Comparison of ENCODE assay signal across 8 mouse cellular contexts in genomic region chr17:78322369-78323335, GRCm38 (mm10).
DNase-seq lines count a peak whose midpoint lies in the region; ATAC-seq and TF ChIP-seq lines count a peak whose summit lies in the region.

No protein-coding gene starts in this region.

- H3K79me2 ChIP-seq in liver, adult 2 months (ENCODE audit: control insufficient read depth, insufficient read depth, low read length): no peaks in the 10 kb centered on the region; the same call in 1 of the 2 replicates

- ATAC-seq in liver, embryonic 11.5 days (replicated peaks; ENCODE audit: low FRiP score): no peak
- 0 out of 2 replicates have a peak, but pooled peaks have one; percentile 12 for ATAC-seq in heart, embryonic 12.5 days (ENCODE audit: insufficient number of reproducible peaks, low FRiP score)
- no peak for ATAC-seq in midbrain, embryonic 14.5 days (ENCODE audit: low FRiP score, low TSS enrichment)
- no peak for ATAC-seq in granulocyte monocyte progenitor cell, adult 5-6 weeks (replicated peaks; ENCODE audit: poor library complexity, severe bottlenecking)

- no peaks in the 10 kb centered on the region for H3K4me1 ChIP-seq in cerebellum, adult 2 months (ENCODE audit: control insufficient read depth, insufficient read depth, low read length)
- H3K4me1 ChIP-seq in liver, adult 2 months (ENCODE audit: control insufficient read depth, insufficient read depth, low read length): peaks cover 10% of the 10 kb centered on the region
- H3K4me1 ChIP-seq in liver, embryonic 11.5 days (replicated peaks; ENCODE audit: control insufficient read depth, insufficient read depth, low read length): peaks cover 28% of the 10 kb centered on the region
- peaks cover 32% of the 10 kb centered on the region for H3K4me1 ChIP-seq in heart, embryonic 12.5 days (replicated peaks)
- no peaks in the 10 kb centered on the region for H3K4me1 ChIP-seq in midbrain, embryonic 14.5 days (ENCODE audit: control insufficient read depth, insufficient read depth, low read length)

- no peak overlapping the region for H3K4me2 ChIP-seq in liver, embryonic 11.5 days
- H3K4me2 ChIP-seq in heart, embryonic 12.5 days: no peak overlapping the region
- H3K4me2 ChIP-seq in midbrain, embryonic 14.5 days (ENCODE audit: low read length): no peak overlapping the region

- no peak for TF ChIP-seq CTCF in cerebellum, adult 2 months (IDR thresholded peaks at IDR 0.05; ENCODE audit: borderline replicate concordance, insufficient read depth, low read depth, low read length)
- no peak for TF ChIP-seq CTCF in liver, adult 2 months (IDR thresholded peaks at IDR 0.05; ENCODE audit: low read depth, low read length)

- H3K36me3 ChIP-seq in liver, adult 2 months (ENCODE audit: control insufficient read depth, insufficient read depth, low read length): no peaks in the 10 kb centered on the region
- no peaks in the 10 kb centered on the region for H3K36me3 ChIP-seq in liver, embryonic 11.5 days (ENCODE audit: control insufficient read depth, insufficient read depth, low read length)
- H3K36me3 ChIP-seq in heart, embryonic 12.5 days: no peaks in the 10 kb centered on the region
- H3K36me3 ChIP-seq in midbrain, embryonic 14.5 days (ENCODE audit: control insufficient read depth, insufficient read depth, low read length): no peaks in the 10 kb centered on the region

- no peaks in the 10 kb centered on the region for H3K27me3 ChIP-seq in cerebellum, adult 2 months (ENCODE audit: control insufficient read depth, insufficient read depth, low read length)
- H3K27me3 ChIP-seq in liver, adult 2 months (ENCODE audit: control insufficient read depth, insufficient read depth, low read length): no peaks in the 10 kb centered on the region
- H3K27me3 ChIP-seq in liver, embryonic 11.5 days (replicated peaks; ENCODE audit: control insufficient read depth, insufficient read depth, low read length): no peaks in the 10 kb centered on the region
- peaks cover 29% of the 10 kb centered on the region for H3K27me3 ChIP-seq in heart, embryonic 12.5 days (replicated peaks)
- H3K27me3 ChIP-seq in midbrain, embryonic 14.5 days (ENCODE audit: control insufficient read depth, insufficient read depth, low read length): no peaks in the 10 kb centered on the region

- H3K4me3 ChIP-seq in cerebellum, adult 2 months (replicated peaks; ENCODE audit: insufficient read depth, low read depth, low read length): no peak overlapping the region
- no peak overlapping the region for H3K4me3 ChIP-seq in liver, adult 2 months (ENCODE audit: insufficient read depth, low read depth, low read length)
- H3K4me3 ChIP-seq in liver, embryonic 11.5 days (ENCODE audit: low read depth, low read length): no peak overlapping the region
- H3K4me3 ChIP-seq in heart, embryonic 12.5 days: no peak overlapping the region
- no peak overlapping the region for H3K4me3 ChIP-seq in midbrain, embryonic 14.5 days (replicated peaks; ENCODE audit: low read depth, low read length)

- no peaks in the 10 kb centered on the region for H3K9me3 ChIP-seq in liver, embryonic 11.5 days (ENCODE audit: control insufficient read depth, low read length)
- no peaks in the 10 kb centered on the region for H3K9me3 ChIP-seq in heart, embryonic 12.5 days (replicated peaks)
- H3K9me3 ChIP-seq in midbrain, embryonic 14.5 days (ENCODE audit: control insufficient read depth, low read length): no peaks in the 10 kb centered on the region

- no peak for DNase-seq in cerebellum, adult 2 months
- no peak for DNase-seq in cerebellum, adult 9-10 months
- DNase-seq in liver, adult 2 months (ENCODE audit: extremely low read depth, low read depth, low spot score): peak; percentile 94
- DNase-seq in liver, embryonic 11.5 days (ENCODE audit: low spot score): no peak
- DNase-seq in midbrain, embryonic 14.5 days: peak; percentile 46
- no peak for DNase-seq in layer of hippocampus, adult 8-10 months (ENCODE audit: low spot score in 2 of 2)

- 66% methylated on average over 18 of the region's 18 CpGs for WGBS in cerebellum, adult 2 months
- 26% methylated on average over 18 of the region's 18 CpGs for WGBS in liver, adult 2 months
- WGBS in liver, embryonic 11.5 days: 66% methylated on average over 18 of the region's 18 CpGs
- WGBS in heart, embryonic 12.5 days: 40% methylated on average over 18 of the region's 18 CpGs
- 46% methylated on average over 18 of the region's 18 CpGs for WGBS in midbrain, embryonic 14.5 days

- TF ChIP-seq POLR2A in cerebellum, adult 2 months (IDR thresholded peaks at IDR 0.05; ENCODE audit: borderline replicate concordance, insufficient read depth, low read length): no peak
- no peak for TF ChIP-seq POLR2A in liver, adult 2 months (IDR thresholded peaks at IDR 0.05; ENCODE audit: extremely low read depth, insufficient read depth, low read length)

- H3K9ac ChIP-seq in liver, adult 2 months (ENCODE audit: low read depth, low read length): 0 out of 2 replicates have a peak overlapping the region, but pooled peaks have one; percentile 2
- no peak overlapping the region for H3K9ac ChIP-seq in liver, embryonic 11.5 days (ENCODE audit: low read depth, low read length)
- no peak overlapping the region for H3K9ac ChIP-seq in heart, embryonic 12.5 days
- no peak overlapping the region for H3K9ac ChIP-seq in midbrain, embryonic 14.5 days (replicated peaks; ENCODE audit: low read length)

- 0 out of 2 replicates have a peak overlapping the region, but pooled peaks have one; percentile 13 for H3K27ac ChIP-seq in cerebellum, adult 2 months (ENCODE audit: insufficient read depth, low read length)
- H3K27ac ChIP-seq in liver, adult 2 months (replicated peaks; ENCODE audit: insufficient read depth, low read depth, low read length): peak overlapping the region; percentile 56
- H3K27ac ChIP-seq in liver, embryonic 11.5 days (ENCODE audit: low read depth, low read length): no peak overlapping the region
- no peak overlapping the region for H3K27ac ChIP-seq in heart, embryonic 12.5 days (ENCODE audit: poor library complexity, severe bottlenecking)
- no peak overlapping the region for H3K27ac ChIP-seq in midbrain, embryonic 14.5 days (replicated peaks; ENCODE audit: low read depth, low read length)

Comparison
In these comparisons a context has a peak if more than half of its experiments do, and no peak if none do; other contexts are left out.
1. DNase-seq: peak in liver, adult 2 months (single experiment) and midbrain, embryonic 14.5 days (single experiment); none in cerebellum, adult 2 months (0 of 2), cerebellum, adult 9-10 months (single experiment), liver, embryonic 11.5 days (single experiment) and layer of hippocampus, adult 8-10 months (0 of 2).
2. H3K27ac ChIP-seq: peak in cerebellum, adult 2 months (single experiment) and liver, adult 2 months (single experiment); none in liver, embryonic 11.5 days (single experiment), heart, embryonic 12.5 days (single experiment) and midbrain, embryonic 14.5 days (single experiment).